Mouse (Mus musculus) bone marrow macrophage, adult 2 months (primary cell): ENCODE measurements around the gene Pnpla3.

Experiments
- CTCF ChIP-seq: IDR thresholded peaks from 2 replicates; pipeline ENCODE4 v1.5.1; 2012; ENCODE audit warnings: low read depth, mild to moderate bottlenecking, low read length, moderate library complexity
- POLR2A ChIP-seq: IDR thresholded peaks from 2 replicates; pipeline ENCODE4 v1.6.1; 2012; ENCODE audit warnings: mild to moderate bottlenecking, low read depth, low read length, borderline replicate concordance

DNA sequence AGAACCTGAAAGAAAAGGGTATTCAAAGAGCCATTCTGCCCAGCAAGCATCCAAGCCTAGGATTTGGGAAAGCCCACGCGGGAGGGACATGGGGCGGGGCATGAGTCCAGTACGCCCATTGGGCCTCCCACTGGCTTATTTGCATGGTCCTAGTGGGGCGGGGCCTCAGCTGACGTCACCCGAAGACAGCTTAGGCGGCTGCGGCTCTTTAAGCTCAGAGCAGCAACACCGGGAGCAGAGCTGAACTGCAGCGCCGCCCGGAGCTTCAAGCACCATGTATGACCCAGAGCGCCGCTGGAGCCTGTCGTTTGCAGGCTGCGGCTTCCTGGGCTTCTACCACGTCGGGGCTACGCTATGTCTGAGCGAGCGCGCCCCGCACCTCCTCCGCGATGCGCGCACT is at the start of gene Pnpla3:
- TF ChIP-seq CTCF (no peak), POLR2A (no peak)
